Mouse (Mus musculus): ENCODE results near the gene Ghrhr.

- TF ChIP-seq CTCF (IDR thresholded peaks at IDR 0.05; ENCODE audit: borderline replicate concordance, insufficient read depth, low read length) (no peak), POLR2A (IDR thresholded peaks at IDR 0.05; ENCODE audit: low read depth, low read length) (no peak)
Observed at GRCm38 (mm10) chr6:55407345-55407744, 31.2 kb downstream of the Ghrhr start.

Measured in embryonic fibroblast, embryonic 13.5 days (primary cell).